Mouse (Mus musculus) liver, postnatal 0 days (tissue): ENCODE measurements at regions not wholly inside any gene's neighbourhood (a gene's known extent, or its start where the extent isn't known, plus 50 kb on each side); places are given as distances from the start of the nearest gene placed in this dataset.

Source experiments
- CTCF ChIP-seq: sonication (generic); IDR thresholded peaks from 2 replicates; pipeline ENCODE4 v1.5.1; 2016; ENCODE audit warnings: antibody characterized with exemption, low read depth
- EP300 ChIP-seq: IDR thresholded peaks from 2 replicates; pipeline ENCODE4 v1.6.1; 2016; ENCODE audit warnings: antibody characterized with exemption, low read depth, mild to moderate bottlenecking

GRCm38 (mm10) chr1:169046791-169047525 lies 484.3 kb downstream of the Nuf2 start:
- TF ChIP-seq CTCF: no peak
- no peak for TF ChIP-seq EP300
